Mouse (Mus musculus): ENCODE measurements around the gene Rpl27a. TPM values are rescaled to one million over a fixed set of nuclear protein-coding genes. Genes with fewer than 3 reads are reported as not detected.

Rpl27a gene
- polyA plus RNA-seq, 1 experiment from 2014 or later = 127 TPM

DNA sequence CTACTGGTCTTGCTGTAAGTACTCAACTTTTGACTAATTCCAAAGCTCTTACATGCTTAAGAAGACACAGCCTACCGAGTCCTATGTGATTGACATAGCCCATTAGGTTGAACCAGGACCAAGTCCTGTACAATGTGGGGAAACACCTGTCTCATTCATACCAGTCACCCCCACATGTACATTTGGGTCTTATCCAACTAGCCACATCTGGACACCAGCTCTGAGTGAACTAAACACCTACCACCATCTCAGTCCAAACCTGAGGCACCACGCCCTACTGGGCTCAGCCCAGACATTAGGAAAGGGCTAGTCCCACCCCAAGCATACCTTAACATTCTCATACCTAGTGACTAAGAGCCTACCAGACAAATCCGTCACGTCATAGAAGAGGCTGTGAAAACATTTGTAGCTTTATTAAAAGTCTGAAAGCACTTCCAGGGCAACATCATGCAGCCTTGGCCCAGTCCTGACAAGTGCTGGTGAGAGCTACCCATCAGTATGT lies 49.5 kb downstream of the Rpl27a start:
- H3K9ac ChIP-seq = no peak overlapping the region
- no peak for ATAC-seq (ENCODE audit: insufficient number of reproducible peaks, insufficient read depth, low FRiP score, low TSS enrichment)
- H3K4me2 ChIP-seq (replicated peaks) = no peak overlapping the region
- no peak overlapping the region for H3K27ac ChIP-seq
- H3K27me3 ChIP-seq = no peaks in the 10 kb centered on the region
- H3K36me3 ChIP-seq = no peaks in the 10 kb centered on the region
- H3K9me3 ChIP-seq = no peaks in the 10 kb centered on the region
- no peaks in the 10 kb centered on the region; the same call in 1 of the 2 replicates for H3K4me1 ChIP-seq
- no peak overlapping the region for H3K4me3 ChIP-seq
- 88% methylated on average over 4 of the region's 4 CpGs for WGBS

Small RNA genes within 50 kb of the gene (microRNA-seq; reads per million reads assigned to microRNA genes)
- gene Gm47284 = not detected

Other genes starting within 250 kb of the Rpl27a start
- 3.4 and 3.5 TPM in 2 replicates for gene Stk33, start 80.1 kb upstream of the Rpl27a start, polyA plus RNA-seq (2016; fragmentation: Nextera tagmentation; extraction: Ambion mirVana)
- 0.57 and 0.75 TPM in 2 replicates for gene Trim66, start 11.0 kb upstream of the Rpl27a start, polyA plus RNA-seq (2016; fragmentation: Nextera tagmentation; extraction: Ambion mirVana)
- gene St5, start 184.5 kb downstream of the Rpl27a start, polyA plus RNA-seq (2016; fragmentation: Nextera tagmentation; extraction: Ambion mirVana) = 48.7 and 50.5 TPM in 2 replicates
- gene Akip1, start 184.5 kb downstream of the Rpl27a start, polyA plus RNA-seq (2016; fragmentation: Nextera tagmentation; extraction: Ambion mirVana) = 25.7 and 27.7 TPM in 2 replicates
- 0.19 TPM in 1 of 2 replicates, not detected in the other for gene BC051019, start 204.7 kb downstream of the Rpl27a start, polyA plus RNA-seq (2016; fragmentation: Nextera tagmentation; extraction: Ambion mirVana)
- gene Ascl3, start 212.6 kb downstream of the Rpl27a start, polyA plus RNA-seq (2016; fragmentation: Nextera tagmentation; extraction: Ambion mirVana) = not detected in 2 replicates
- gene Tmem9b, start 233.7 kb downstream of the Rpl27a start, polyA plus RNA-seq (2016; fragmentation: Nextera tagmentation; extraction: Ambion mirVana) = 35.2 and 36.7 TPM in 2 replicates

Measured in embryonic facial prominence, embryonic 12.5 days (tissue).